Mouse (Mus musculus): ENCODE measurements around the gene Hyal3.

DNA sequence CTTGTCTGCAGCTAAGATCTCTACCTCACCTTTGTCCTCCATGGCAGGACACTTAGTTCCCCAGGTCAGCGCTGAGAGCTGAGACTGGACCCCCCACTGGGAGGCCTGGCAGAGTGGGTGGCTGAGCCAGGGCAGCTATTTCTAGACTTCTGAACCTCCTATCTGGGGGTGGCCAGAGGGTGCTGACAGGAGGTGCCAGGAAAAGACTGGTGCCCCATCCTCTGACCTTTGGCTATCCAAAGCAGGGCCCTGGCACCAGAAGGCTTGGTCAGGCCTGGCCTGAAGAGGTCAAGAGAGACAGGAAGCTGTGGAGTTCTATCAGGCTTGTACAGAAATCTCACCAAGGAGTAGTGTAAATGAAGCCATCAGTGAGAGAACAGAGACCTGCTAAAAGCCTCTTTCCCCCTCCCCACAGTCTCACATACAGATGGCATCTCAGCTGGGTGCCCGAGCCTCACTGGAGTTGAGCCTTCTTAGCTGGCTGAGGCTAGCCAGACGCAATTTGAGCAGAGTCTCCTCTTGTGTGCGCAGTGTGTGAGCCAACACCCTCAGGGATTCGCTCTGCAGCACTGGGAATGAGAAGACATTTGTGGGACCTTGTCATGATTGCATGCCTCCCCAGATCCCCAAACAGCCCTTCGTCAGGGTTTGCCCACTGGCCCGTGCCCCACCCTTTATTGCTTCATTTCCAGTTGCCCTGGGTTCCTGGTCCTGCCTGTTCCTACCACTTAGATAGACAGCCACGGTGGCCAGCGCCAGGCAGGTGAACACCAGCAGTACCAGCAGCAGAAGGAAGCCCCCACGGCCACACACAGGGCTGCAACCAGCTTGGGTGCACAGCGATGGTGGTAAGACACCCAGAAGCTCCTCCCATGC, 12.7 kb downstream of the Hyal3 start:
- no peak for TF ChIP-seq CTCF (IDR thresholded peaks at IDR 0.05; ENCODE audit: low read depth)
- no peak for TF ChIP-seq EP300 (IDR thresholded peaks at IDR 0.05; ENCODE audit: low read depth)

All from liver, postnatal 0 days (tissue).